Mouse (Mus musculus): ENCODE data around the gene Crtc3.

The Crtc3 gene

GRCm38 (mm10) chr7:80688556-80689220, at the start of gene Crtc3:
Gene Crtc3 (minus strand): TSS chr7:80688877.
- DNase-seq: peak; percentile 82

- DNase-seq: no peak
Measured at GRCm38 (mm10) chr7:80736199-80736598, 47.5 kb upstream of the Crtc3 start.

GRCm38 (mm10) chr7:80732986-80733385, 44.3 kb upstream of the Crtc3 start:
- DNase-seq: no peak

GRCm38 (mm10) chr7:80729662-80730061, 41.0 kb upstream of the Crtc3 start:
- DNase-seq: peak; percentile 74

GRCm38 (mm10) chr7:80721041-80721440, 32.4 kb upstream of the Crtc3 start:
- DNase-seq: no peak

- DNase-seq: no peak
Measured at GRCm38 (mm10) chr7:80719582-80719981, 30.9 kb upstream of the Crtc3 start.

- peak; percentile 23 for DNase-seq
Measured at GRCm38 (mm10) chr7:80719038-80719437, 30.4 kb upstream of the Crtc3 start.

GRCm38 (mm10) chr7:80718471-80718870, 29.8 kb upstream of the Crtc3 start:
- no peak for DNase-seq

- peak; percentile 52 for DNase-seq
Measured at GRCm38 (mm10) chr7:80716758-80717157, 28.1 kb upstream of the Crtc3 start.

- peak; percentile 28 for DNase-seq
Measured at GRCm38 (mm10) chr7:80715306-80715705, 26.6 kb upstream of the Crtc3 start.

- no peak for DNase-seq
Measured at GRCm38 (mm10) chr7:80711496-80711895, 22.8 kb upstream of the Crtc3 start.

GRCm38 (mm10) chr7:80710333-80710732, 21.7 kb upstream of the Crtc3 start:
- DNase-seq: no peak

GRCm38 (mm10) chr7:80704066-80704465, 15.4 kb upstream of the Crtc3 start:
- DNase-seq: peak; percentile 57

GRCm38 (mm10) chr7:80702510-80702909, 13.8 kb upstream of the Crtc3 start:
- peak; percentile 73 for DNase-seq

- DNase-seq: no peak
Measured at GRCm38 (mm10) chr7:80699709-80700108, 11.0 kb upstream of the Crtc3 start.

- DNase-seq: no peak
Measured at GRCm38 (mm10) chr7:80698940-80699339, 10.3 kb upstream of the Crtc3 start.

- no peak for DNase-seq
Measured at GRCm38 (mm10) chr7:80697859-80698258, 9.2 kb upstream of the Crtc3 start.

GRCm38 (mm10) chr7:80696903-80697302, 8.2 kb upstream of the Crtc3 start:
- peak; percentile 55 for DNase-seq

GRCm38 (mm10) chr7:80696334-80696733, 7.7 kb upstream of the Crtc3 start:
- DNase-seq: no peak

GRCm38 (mm10) chr7:80692472-80692871, 3.8 kb upstream of the Crtc3 start:
- no peak for DNase-seq

GRCm38 (mm10) chr7:80691131-80691530, 2.5 kb upstream of the Crtc3 start:
- DNase-seq: no peak

- no peak for DNase-seq
Measured at GRCm38 (mm10) chr7:80689221-80689591, 529 bp upstream of the Crtc3 start.

- DNase-seq: peak; percentile 45
Measured at GRCm38 (mm10) chr7:80687721-80688555, 739 bp downstream of the Crtc3 start.

GRCm38 (mm10) chr7:80685639-80686038, 3.0 kb downstream of the Crtc3 start:
- peak; percentile 23 for DNase-seq

Measured in liver (tissue).